Mouse (Mus musculus) hindbrain, postnatal 0 days (tissue): Measurements from ENCODE around the gene Plagl2. TPM values are rescaled to one million over a fixed set of nuclear protein-coding genes. Genes with fewer than 3 reads are reported as not detected.

Experiments
- ATAC-seq: fragments of 200-750 bp; cut with Nextera tagmentation; 2 replicates; pipeline ENCODE4 v1.8.0; 2017; ENCODE audit warnings: mild to moderate bottlenecking, moderate TSS enrichment, moderate library complexity
- DNase-seq: peaks from one replicate; pipeline ENCODE4 v3.0.0-alpha.2; 2015; ENCODE audit warnings: low spot score
- H3K27ac ChIP-seq: fragments of 300-500 bp; sonication (generic); 2 replicates; pipeline ENCODE4 v1.5.1; 2014; ENCODE audit warnings: mild to moderate bottlenecking
- H3K27me3 ChIP-seq: fragments of 300-500 bp; sonication (generic); 2 replicates; pipeline ENCODE4 v1.6.1; 2014; ENCODE audit warnings: low read length, mixed read lengths; ENCODE audit not compliant: insufficient read depth
- H3K36me3 ChIP-seq: fragments of 300-500 bp; sonication (generic); 2 replicates; pipeline ENCODE4 v1.6.1; 2014; ENCODE audit warnings: low read length, mixed read lengths; ENCODE audit not compliant: insufficient read depth
- H3K4me1 ChIP-seq: fragments of 300-500 bp; sonication (generic); 2 replicates; pipeline ENCODE4 v1.6.1; 2014; ENCODE audit warnings: antibody characterized with exemption, low read length, mixed read lengths; ENCODE audit not compliant: insufficient read depth
- H3K4me2 ChIP-seq: fragments of 300-500 bp; sonication (generic); 2 replicates; pipeline ENCODE4 v1.6.1; 2014; ENCODE audit warnings: low read depth, mild to moderate bottlenecking, low read length, moderate library complexity, mixed read lengths
- H3K4me3 ChIP-seq: fragments of 300-500 bp; sonication (generic); 2 replicates; pipeline ENCODE4 v1.5.1; 2014; ENCODE audit warnings: low read length
- H3K9ac ChIP-seq: fragments of 300-500 bp; sonication (generic); replicated peaks from 2 replicates; pipeline ENCODE4 v1.6.1; 2014; ENCODE audit warnings: mild to moderate bottlenecking, low read length, moderate library complexity, mixed read lengths
- H3K9me3 ChIP-seq: fragments of 300-500 bp; sonication (generic); 2 replicates; pipeline ENCODE4 v1.6.1; 2016; ENCODE audit warnings: low read length, mixed read lengths
- CTCF ChIP-seq: IDR thresholded peaks from 2 replicates; pipeline ENCODE4 v1.5.1; 2016; ENCODE audit warnings: antibody characterized with exemption, control low read depth, low read depth
- WGBS: fragments of 180-500 bp; shearing (Covaris S2); extraction: QIAGEN DNeasy Blood & Tissue Kit; methylation state at CpG from one replicate; pipeline ENCODE4 v1.1.7; 2014; 5-methylcytosine and 5-hydroxymethylcytosine counted together
- polyA plus RNA-seq: library from polyadenylated mRNA; unstranded; fragments of >200 nt; fragmentation: Nextera tagmentation; extraction: Ambion mirVana; gene quantifications from 2 replicates; pipeline ENCODE4 v1.2.1, GENCODE M21; 2015
- total RNA-seq: library from RNA; depleted of rRNA; stranded (reverse); fragments of >200 nt; gene quantifications from 2 replicates; pipeline ENCODE4 v1.2.3, GENCODE M21; 2014

Gene Plagl2
- total and polyA plus RNA-seq, 2 experiments from 2014 or later: 2.4 to 5.0 TPM

- peak within 1 kb of the TSS; percentile 85 for H3K27ac ChIP-seq
- DNase-seq (peak; percentile 82), ATAC-seq (peak; percentile 90)
- H3K4me1 ChIP-seq: 0 out of 2 replicates have a peak, but pooled peaks cover 5% of the 10 kb centered on the region
- whole genome bisulfite sequencing: 4% methylated on average over 31 of the region's 31 CpGs
- peak; percentile 23; the same call in 1 of the 2 replicates for TF ChIP-seq CTCF
- no peaks in the 10 kb centered on the region for H3K27me3 ChIP-seq
- H3K9me3 ChIP-seq: no peaks in the 10 kb centered on the region
- peak within 1 kb of the TSS; percentile 81 for H3K9ac ChIP-seq
- H3K4me3 ChIP-seq: peak within 1 kb of the TSS; percentile 55
- H3K4me2 ChIP-seq: peak within 1 kb of the TSS; percentile 83
- H3K36me3 ChIP-seq: peaks cover 17% of the 10 kb centered on the region
Observed at GRCm38 (mm10) chr2:153224946-153225594, 16.2 kb downstream of the Plagl2 start, which contains the start of gene Tspyl3. TSS of gene Tspyl3 (minus strand) at chr2:153225441.

GRCm38 (mm10) chr2:153222566-153222965, 18.7 kb downstream of the Plagl2 start:
- no peak for ATAC-seq
- Histone ChIP-seq H3K9ac (no peak overlapping the region), H3K4me1 (0 out of 2 replicates have a peak, but pooled peaks cover 5% of the 10 kb centered on the region), H3K9me3 (no peaks in the 10 kb centered on the region), H3K27me3 (no peaks in the 10 kb centered on the region), H3K4me2 (no peak overlapping the region), H3K36me3 (no peaks in the 10 kb centered on the region), H3K4me3 (no peak overlapping the region), H3K27ac (no peak overlapping the region)
- 96% methylated on average over 2 of the region's 2 CpGs for WGBS
- no peak for TF ChIP-seq CTCF
- no peak for DNase-seq

GRCm38 (mm10) chr2:153222130-153222529, 19.1 kb downstream of the Plagl2 start:
- ATAC-seq: no peak
- TF ChIP-seq CTCF: no peak
- H3K27me3 ChIP-seq: no peaks in the 10 kb centered on the region
- H3K9ac ChIP-seq: no peak overlapping the region
- H3K4me2 ChIP-seq: no peak overlapping the region
- no peak overlapping the region for H3K27ac ChIP-seq
- H3K4me1 ChIP-seq: 0 out of 2 replicates have a peak, but pooled peaks cover 5% of the 10 kb centered on the region
- no peaks in the 10 kb centered on the region for H3K9me3 ChIP-seq
- no peak for DNase-seq
- H3K36me3 ChIP-seq: no peaks in the 10 kb centered on the region
- no peak overlapping the region for H3K4me3 ChIP-seq

- H3K27me3 ChIP-seq: no peaks in the 10 kb centered on the region
- H3K4me3 ChIP-seq: no peak overlapping the region
- no peaks in the 10 kb centered on the region for H3K36me3 ChIP-seq
- no peak overlapping the region for H3K4me2 ChIP-seq
- ATAC-seq (no peak), DNase-seq (no peak)
- no peaks in the 10 kb centered on the region for H3K9me3 ChIP-seq
- WGBS: 96% methylated on average over 4 of the region's 4 CpGs
- no peak overlapping the region for H3K27ac ChIP-seq
- no peak overlapping the region for H3K9ac ChIP-seq
- TF ChIP-seq CTCF: no peak
- 0 out of 2 replicates have a peak, but pooled peaks cover 5% of the 10 kb centered on the region for H3K4me1 ChIP-seq
Observed at GRCm38 (mm10) chr2:153221620-153222019, 19.6 kb downstream of the Plagl2 start.

- Histone ChIP-seq H3K36me3 (no peaks in the 10 kb centered on the region), H3K9me3 (no peaks in the 10 kb centered on the region), H3K4me3 (no peak overlapping the region), H3K27me3 (no peaks in the 10 kb centered on the region), H3K27ac (no peak overlapping the region), H3K4me1 (no peaks in the 10 kb centered on the region), H3K9ac (no peak overlapping the region), H3K4me2 (no peak overlapping the region)
- TF ChIP-seq CTCF: no peak
- DNase-seq (no peak), ATAC-seq (no peak)
- 84% methylated on average over 3 of the region's 3 CpGs for WGBS
Observed at GRCm38 (mm10) chr2:153218516-153218915, 22.7 kb downstream of the Plagl2 start.

- H3K9me3 ChIP-seq: no peaks in the 10 kb centered on the region
- H3K4me1 ChIP-seq: no peaks in the 10 kb centered on the region
- no peak overlapping the region for H3K27ac ChIP-seq
- WGBS: 88% methylated on average over 10 of the region's 10 CpGs
- H3K4me3 ChIP-seq: no peak overlapping the region
- ATAC-seq (no peak), DNase-seq (no peak)
- no peaks in the 10 kb centered on the region for H3K27me3 ChIP-seq
- no peaks in the 10 kb centered on the region for H3K36me3 ChIP-seq
- TF ChIP-seq CTCF: no peak
- H3K9ac ChIP-seq: no peak overlapping the region
- H3K4me2 ChIP-seq: no peak overlapping the region
Observed at GRCm38 (mm10) chr2:153217826-153218340, 23.3 kb downstream of the Plagl2 start.

GRCm38 (mm10) chr2:153215421-153215820, 25.8 kb downstream of the Plagl2 start:
- no peaks in the 10 kb centered on the region for H3K9me3 ChIP-seq
- H3K27me3 ChIP-seq: no peaks in the 10 kb centered on the region
- H3K4me2 ChIP-seq: no peak overlapping the region
- no peaks in the 10 kb centered on the region for H3K4me1 ChIP-seq
- 0 out of 2 replicates have a peak, but pooled peaks cover 2% of the 10 kb centered on the region for H3K36me3 ChIP-seq
- TF ChIP-seq CTCF: no peak
- no peak for DNase-seq
- no peak overlapping the region for H3K27ac ChIP-seq
- WGBS: 83% methylated on average over 4 of the region's 4 CpGs
- H3K4me3 ChIP-seq: no peak overlapping the region
- ATAC-seq: no peak
- no peak overlapping the region for H3K9ac ChIP-seq
